Mouse (Mus musculus): ENCODE data around the gene Nsun2.
"Not testable (repeated sequence)": the region's sequence is repeated elsewhere in the genome, so short reads cannot be mapped to it uniquely, and the experiment has no call there.

The Nsun2 gene

GRCm38 (mm10) chr13:69631659-69632058 lies 98.1 kb downstream of the Nsun2 start:
- no peak for DNase-seq (ENCODE audit: low read depth in 2 of 2, low spot score in 2 of 2)

GRCm38 (mm10) chr13:69633551-69633950 lies 100.0 kb downstream of the Nsun2 start:
- DNase-seq (ENCODE audit: low read depth in 2 of 2, low spot score in 2 of 2): no peak

GRCm38 (mm10) chr13:69633988-69634387 lies 100.4 kb downstream of the Nsun2 start:
- no peak for DNase-seq (ENCODE audit: low read depth in 2 of 2, low spot score in 2 of 2)

- not testable (repeated sequence) for DNase-seq (ENCODE audit: low read depth in 2 of 2, low spot score in 2 of 2)
Measured at GRCm38 (mm10) chr13:69635836-69636235, 102.3 kb downstream of the Nsun2 start.

- DNase-seq (ENCODE audit: low read depth in 2 of 2, low spot score in 2 of 2): no peak
Measured at GRCm38 (mm10) chr13:69636375-69636774, 102.8 kb downstream of the Nsun2 start.

GRCm38 (mm10) chr13:69636816-69637215 lies 103.3 kb downstream of the Nsun2 start:
- DNase-seq (ENCODE audit: low read depth in 2 of 2, low spot score in 2 of 2): no peak

GRCm38 (mm10) chr13:69637657-69638056 lies 104.1 kb downstream of the Nsun2 start:
- DNase-seq (ENCODE audit: low read depth in 2 of 2, low spot score in 2 of 2): no peak

- DNase-seq (ENCODE audit: low read depth in 2 of 2, low spot score in 2 of 2): no peak
Measured at GRCm38 (mm10) chr13:69638108-69638626, 104.6 kb downstream of the Nsun2 start.

- DNase-seq (ENCODE audit: low read depth in 2 of 2, low spot score in 2 of 2): no peak
Measured at GRCm38 (mm10) chr13:69639251-69639650, 105.7 kb downstream of the Nsun2 start.

GRCm38 (mm10) chr13:69640126-69640525 lies 106.6 kb downstream of the Nsun2 start:
- DNase-seq (ENCODE audit: low read depth in 2 of 2, low spot score in 2 of 2): no peak

- DNase-seq (ENCODE audit: low read depth in 2 of 2, low spot score in 2 of 2): no peak
Measured at GRCm38 (mm10) chr13:69640541-69640940, 107.0 kb downstream of the Nsun2 start.

GRCm38 (mm10) chr13:69641017-69641416 lies 107.5 kb downstream of the Nsun2 start:
- DNase-seq (ENCODE audit: low read depth in 2 of 2, low spot score in 2 of 2): no peak

GRCm38 (mm10) chr13:69642656-69643216 lies 109.2 kb downstream of the Nsun2 start:
- no peak for DNase-seq (ENCODE audit: low read depth in 2 of 2, low spot score in 2 of 2)

GRCm38 (mm10) chr13:69643937-69644336 lies 110.4 kb downstream of the Nsun2 start:
- no peak for DNase-seq (ENCODE audit: low read depth in 2 of 2, low spot score in 2 of 2)

- no peak for DNase-seq (ENCODE audit: low read depth in 2 of 2, low spot score in 2 of 2)
Measured at GRCm38 (mm10) chr13:69644427-69645166, 111.1 kb downstream of the Nsun2 start.

GRCm38 (mm10) chr13:69645694-69646423 lies 112.3 kb downstream of the Nsun2 start:
- DNase-seq (ENCODE audit: low read depth in 2 of 2, low spot score in 2 of 2): no peak

GRCm38 (mm10) chr13:69646481-69646880 lies 112.9 kb downstream of the Nsun2 start:
- no peak for DNase-seq (ENCODE audit: low read depth in 2 of 2, low spot score in 2 of 2)

- no peak for DNase-seq (ENCODE audit: low read depth in 2 of 2, low spot score in 2 of 2)
Measured at GRCm38 (mm10) chr13:69654508-69654907, 121.0 kb downstream of the Nsun2 start.

GRCm38 (mm10) chr13:69672121-69672520 lies 138.6 kb downstream of the Nsun2 start:
- no peak for DNase-seq (ENCODE audit: low read depth in 2 of 2, low spot score in 2 of 2)

GRCm38 (mm10) chr13:69672565-69672964 lies 139.0 kb downstream of the Nsun2 start:
- DNase-seq (ENCODE audit: low read depth in 2 of 2, low spot score in 2 of 2): no peak

GRCm38 (mm10) chr13:69673197-69673920 lies 139.8 kb downstream of the Nsun2 start:
- DNase-seq (ENCODE audit: low read depth in 2 of 2, low spot score in 2 of 2): no peak
